Mouse (Mus musculus) limb, embryonic 12.5 days (tissue): ENCODE results near the gene Rpl11. TPM values are rescaled to one million over a fixed set of nuclear protein-coding genes. Genes with fewer than 3 reads are reported as not detected.
A peak's percentile ranks its signal among the peaks of the same experiment; 100 is the strongest.
"Not testable (repeated sequence)": the region's sequence is repeated elsewhere in the genome, so short reads cannot be mapped to it uniquely, and the experiment has no call there.

Experiments used
- ATAC-seq: fragments of 200-750 bp; cut with Nextera tagmentation; 2 replicates; pipeline ENCODE4 v1.8.0; 2017; ENCODE audit warnings: low read depth, moderate TSS enrichment; ENCODE audit not compliant: insufficient number of reproducible peaks, insufficient read depth, low FRiP score, low TSS enrichment
- H3K27ac ChIP-seq: fragments of 300-500 bp; sonication (generic); 2 replicates; pipeline ENCODE4 v1.5.1; 2016; ENCODE audit warnings: mild to moderate bottlenecking, moderate library complexity
- H3K27me3 ChIP-seq: fragments of 300-500 bp; sonication (generic); 2 replicates; pipeline ENCODE4 v1.6.1; 2016; ENCODE audit warnings: mild to moderate bottlenecking, moderate library complexity
- H3K36me3 ChIP-seq: fragments of 300-500 bp; sonication (generic); 2 replicates; pipeline ENCODE4 v1.6.1; 2016; ENCODE audit warnings: mild to moderate bottlenecking, moderate library complexity
- H3K4me1 ChIP-seq: fragments of 300-500 bp; sonication (generic); replicated peaks from 2 replicates; pipeline ENCODE4 v1.6.1; 2016
- H3K4me2 ChIP-seq: fragments of 300-500 bp; sonication (generic); 2 replicates; pipeline ENCODE4 v1.6.1; 2016; ENCODE audit warnings: mild to moderate bottlenecking, moderate library complexity
- H3K4me3 ChIP-seq: fragments of 300-500 bp; sonication (generic); replicated peaks from 2 replicates; pipeline ENCODE4 v1.5.1; 2016; ENCODE audit warnings: mild to moderate bottlenecking
- H3K9ac ChIP-seq: fragments of 300-500 bp; sonication (generic); replicated peaks from 2 replicates; pipeline ENCODE4 v1.6.1; 2016; ENCODE audit warnings: mild to moderate bottlenecking, moderate library complexity
- H3K9me3 ChIP-seq: fragments of 300-500 bp; sonication (generic); 2 replicates; pipeline ENCODE4 v1.6.1; 2016; ENCODE audit warnings: mild to moderate bottlenecking, moderate library complexity
- WGBS: fragments of 180-500 bp; shearing (Covaris S2); methylation state at CpG from one replicate; pipeline ENCODE4 v1.1.7; 2016; 5-methylcytosine and 5-hydroxymethylcytosine counted together
- polyA plus RNA-seq: library from polyadenylated mRNA; unstranded; fragments of >200 nt; fragmentation: Nextera tagmentation; extraction: Ambion mirVana; gene quantifications from 2 replicates; pipeline ENCODE4 v1.2.1, GENCODE M21; 2016

Gene Rpl11
- 442 and 453 TPM in 2 replicates for polyA plus RNA-seq

- peak; percentile 88 for ATAC-seq
- peak within 1 kb of the TSS; percentile 94 for H3K27ac ChIP-seq
- H3K4me2 ChIP-seq, result peak within 1 kb of the TSS; percentile 87
- H3K9me3 ChIP-seq, result no peaks in the 10 kb centered on the region
- H3K4me3 ChIP-seq, result peak within 1 kb of the TSS; percentile 98
- H3K9ac ChIP-seq, result peak within 1 kb of the TSS; percentile 99
- WGBS, result under 1% methylated on average over 21 of the region's 21 CpGs
- H3K27me3 ChIP-seq, result no peaks in the 10 kb centered on the region
- H3K4me1 ChIP-seq, result peaks cover 22% of the 10 kb centered on the region
- peaks cover 40% of the 10 kb centered on the region for H3K36me3 ChIP-seq
These were observed at the start of gene Rpl11 for GRCm38 (mm10) chr4:136053247-136053596. TSS of gene Rpl11 (minus strand) at chr4:136053428.

- ATAC-seq, H3K36me3 ChIP-seq, H3K27me3 ChIP-seq, H3K9me3 ChIP-seq, H3K27ac ChIP-seq, H3K4me3 ChIP-seq, H3K9ac ChIP-seq, H3K4me2 ChIP-seq: not testable (repeated sequence)
- peaks cover 17% of the 10 kb centered on the region for H3K4me1 ChIP-seq
- WGBS, result 81% methylated on average over 4 of the region's 4 CpGs
These were observed 48.5 kb upstream of the Rpl11 start for GRCm38 (mm10) chr4:136101753-136102152.

GRCm38 (mm10) chr4:136100396-136101070, 47.3 kb upstream of the Rpl11 start:
- 68% methylated on average over 12 of the region's 12 CpGs for whole genome bisulfite sequencing
- H3K4me1 ChIP-seq, result peaks cover 14% of the 10 kb centered on the region
- H3K36me3 ChIP-seq, result no peaks in the 10 kb centered on the region
- ATAC-seq, result no peak
- H3K4me2 ChIP-seq, result no peak overlapping the region
- H3K9ac ChIP-seq, result no peak overlapping the region
- H3K27me3 ChIP-seq, result no peaks in the 10 kb centered on the region
- no peaks in the 10 kb centered on the region for H3K9me3 ChIP-seq
- no peak overlapping the region for H3K27ac ChIP-seq
- H3K4me3 ChIP-seq, result no peak overlapping the region

GRCm38 (mm10) chr4:136098446-136098845, 45.2 kb upstream of the Rpl11 start:
- H3K27ac ChIP-seq, result no peak overlapping the region
- no peak for ATAC-seq
- 99% methylated on average over 3 of the region's 3 CpGs for WGBS
- H3K9ac ChIP-seq, result no peak overlapping the region
- no peaks in the 10 kb centered on the region for H3K9me3 ChIP-seq
- no peak overlapping the region for H3K4me3 ChIP-seq
- no peaks in the 10 kb centered on the region for H3K4me1 ChIP-seq
- no peaks in the 10 kb centered on the region for H3K27me3 ChIP-seq
- H3K36me3 ChIP-seq, result no peaks in the 10 kb centered on the region
- no peak overlapping the region for H3K4me2 ChIP-seq

- no peaks in the 10 kb centered on the region for H3K27me3 ChIP-seq
- no peaks in the 10 kb centered on the region for H3K36me3 ChIP-seq
- no peak for ATAC-seq
- no peak overlapping the region for H3K9ac ChIP-seq
- H3K9me3 ChIP-seq, result peaks cover 11% of the 10 kb centered on the region; the same call in 1 of the 2 replicates
- no peak overlapping the region for H3K27ac ChIP-seq
- no peak overlapping the region for H3K4me2 ChIP-seq
- H3K4me3 ChIP-seq, result no peak overlapping the region
- no peaks in the 10 kb centered on the region for H3K4me1 ChIP-seq
- 61% methylated on average over 11 of the region's 11 CpGs for WGBS
These were observed 43.4 kb upstream of the Rpl11 start for GRCm38 (mm10) chr4:136096446-136097113.

- WGBS, result 75% methylated on average over 9 of the region's 9 CpGs
- ATAC-seq, result no peak
- no peak overlapping the region for H3K4me3 ChIP-seq
- peaks cover 11% of the 10 kb centered on the region; the same call in 1 of the 2 replicates for H3K9me3 ChIP-seq
- H3K4me2 ChIP-seq, result no peak overlapping the region
- H3K27me3 ChIP-seq, result no peaks in the 10 kb centered on the region
- no peak overlapping the region for H3K9ac ChIP-seq
- H3K4me1 ChIP-seq, result no peaks in the 10 kb centered on the region
- H3K27ac ChIP-seq, result no peak overlapping the region
- no peaks in the 10 kb centered on the region for H3K36me3 ChIP-seq
These were observed 42.4 kb upstream of the Rpl11 start for GRCm38 (mm10) chr4:136095490-136096105.

GRCm38 (mm10) chr4:136094519-136095219, 41.4 kb upstream of the Rpl11 start:
- H3K4me2 ChIP-seq, result no peak overlapping the region
- no peak overlapping the region for H3K27ac ChIP-seq
- WGBS, result 82% methylated on average over 18 of the region's 18 CpGs
- no peaks in the 10 kb centered on the region for H3K27me3 ChIP-seq
- H3K36me3 ChIP-seq, result no peaks in the 10 kb centered on the region
- H3K4me3 ChIP-seq, result no peak overlapping the region
- H3K9me3 ChIP-seq, result peaks cover 11% of the 10 kb centered on the region; the same call in 1 of the 2 replicates
- H3K4me1 ChIP-seq, result peaks cover 7% of the 10 kb centered on the region; the same call in 1 of the 2 replicates
- H3K9ac ChIP-seq, result no peak overlapping the region
- ATAC-seq, result no peak

- H3K9me3 ChIP-seq, result peaks cover 11% of the 10 kb centered on the region; the same call in 1 of the 2 replicates
- peaks cover 15% of the 10 kb centered on the region for H3K4me1 ChIP-seq
- no peak for ATAC-seq
- H3K27ac ChIP-seq, result no peak overlapping the region
- H3K36me3 ChIP-seq, result no peaks in the 10 kb centered on the region
- H3K27me3 ChIP-seq, result no peaks in the 10 kb centered on the region
- WGBS, result 85% methylated on average over 7 of the region's 7 CpGs
- H3K4me3 ChIP-seq, result no peak overlapping the region
- no peak overlapping the region for H3K4me2 ChIP-seq
- H3K9ac ChIP-seq, result no peak overlapping the region
These were observed 39.3 kb upstream of the Rpl11 start for GRCm38 (mm10) chr4:136092498-136092897.

GRCm38 (mm10) chr4:136091346-136091745, 38.1 kb upstream of the Rpl11 start:
- no peak overlapping the region for H3K4me2 ChIP-seq
- 92% methylated on average over 4 of the region's 4 CpGs for WGBS

GRCm38 (mm10) chr4:136089748-136090583, 36.7 kb upstream of the Rpl11 start:
- ATAC-seq, result no peak
- no peak overlapping the region for H3K4me3 ChIP-seq
- H3K27me3 ChIP-seq, result no peaks in the 10 kb centered on the region
- H3K9ac ChIP-seq, result no peak overlapping the region
- WGBS, result 55% methylated on average over 11 of the region's 11 CpGs
- peaks cover 15% of the 10 kb centered on the region for H3K4me1 ChIP-seq
- H3K4me2 ChIP-seq, result no peak overlapping the region
- H3K27ac ChIP-seq, result peak overlapping the region; percentile 51; the same call in 1 of the 2 replicates
- H3K9me3 ChIP-seq, result peaks cover 11% of the 10 kb centered on the region; the same call in 1 of the 2 replicates
- no peaks in the 10 kb centered on the region for H3K36me3 ChIP-seq

More at GRCm38 (mm10) chr4:136091346-136091745, 38.1 kb upstream of the Rpl11 start:
- Histone ChIP-seq H3K36me3 (no peaks in the 10 kb centered on the region), H3K4me1 (peaks cover 15% of the 10 kb centered on the region), H3K9ac (no peak overlapping the region), H3K27ac (no peak overlapping the region), H3K9me3 (peaks cover 11% of the 10 kb centered on the region; the same call in 1 of the 2 replicates), H3K4me3 (no peak overlapping the region), H3K27me3 (no peaks in the 10 kb centered on the region)
- no peak for ATAC-seq
